In genomic region chr2:70509021-70509632, GRCm38 (mm10) we compare ENCODE assay signal across 8 mouse cellular contexts. TPM values are rescaled to one million over a fixed set of nuclear protein-coding genes. Genes with fewer than 3 reads are reported as not detected.
DNase-seq lines count a peak whose midpoint lies in the region; ATAC-seq and TF ChIP-seq lines count a peak whose summit lies in the region.

No protein-coding gene starts in this region.

- peaks cover 7% of the 10 kb centered on the region for H3K4me1 ChIP-seq in erythroblast, embryonic 14.5 days (ENCODE audit: control insufficient read depth)
- H3K4me1 ChIP-seq in embryonic facial prominence, embryonic 15.5 days, result peaks cover 5% of the 10 kb centered on the region
- H3K4me1 ChIP-seq in heart, embryonic 11.5 days (ENCODE audit: control insufficient read depth, insufficient read depth, low read length), result no peaks in the 10 kb centered on the region; the same call in 1 of the 2 replicates
- H3K4me1 ChIP-seq in kidney, embryonic 15.5 days, result peaks cover 32% of the 10 kb centered on the region
- 0 out of 2 replicates have a peak, but pooled peaks cover 4% of the 10 kb centered on the region for H3K4me1 ChIP-seq in midbrain, postnatal 0 days (ENCODE audit: insufficient read depth, low read length)

- peak; percentile 67 for TF ChIP-seq CTCF in midbrain, postnatal 0 days (IDR thresholded peaks at IDR 0.05)

- under 1% methylated on average over 56 of the region's 56 CpGs for WGBS in embryonic facial prominence, embryonic 15.5 days
- WGBS in heart, embryonic 11.5 days (ENCODE audit: insufficient replicate concordance), result under 1% methylated on average over 56 of the region's 56 CpGs
- under 1% methylated on average over 56 of the region's 56 CpGs for WGBS in kidney, embryonic 15.5 days
- WGBS in midbrain, postnatal 0 days, result 2% methylated on average over 55 of the region's 56 CpGs

- H3K9me3 ChIP-seq in erythroblast, embryonic 14.5 days (ENCODE audit: control insufficient read depth, low read length), result no peaks in the 10 kb centered on the region
- no peaks in the 10 kb centered on the region for H3K9me3 ChIP-seq in embryonic facial prominence, embryonic 15.5 days (replicated peaks)
- no peaks in the 10 kb centered on the region for H3K9me3 ChIP-seq in heart, embryonic 11.5 days (replicated peaks; ENCODE audit: control insufficient read depth, low read length)
- no peaks in the 10 kb centered on the region for H3K9me3 ChIP-seq in kidney, embryonic 15.5 days (replicated peaks)
- H3K9me3 ChIP-seq in midbrain, postnatal 0 days (ENCODE audit: low read length), result no peaks in the 10 kb centered on the region

- H3K36me3 ChIP-seq in erythroblast, embryonic 14.5 days (ENCODE audit: control insufficient read depth), result no peaks in the 10 kb centered on the region
- no peaks in the 10 kb centered on the region for H3K36me3 ChIP-seq in embryonic facial prominence, embryonic 15.5 days
- H3K36me3 ChIP-seq in heart, embryonic 11.5 days (ENCODE audit: control insufficient read depth, insufficient read depth, low read length), result no peaks in the 10 kb centered on the region
- H3K36me3 ChIP-seq in kidney, embryonic 15.5 days, result no peaks in the 10 kb centered on the region
- H3K36me3 ChIP-seq in midbrain, postnatal 0 days (ENCODE audit: insufficient read depth, low read length), result no peaks in the 10 kb centered on the region
- H3K36me3 ChIP-seq in splenic B cell, adult 2 months (ENCODE audit: control insufficient read depth, insufficient read depth, low read length, poor library complexity, severe bottlenecking), result no peaks in the 10 kb centered on the region

- H3K9ac ChIP-seq in embryonic facial prominence, embryonic 15.5 days, result peak overlapping the region; percentile 35; the same call in 1 of the 2 replicates
- peak overlapping the region; percentile 64 for H3K9ac ChIP-seq in heart, embryonic 11.5 days (ENCODE audit: low read depth, low read length)
- peak overlapping the region; percentile 49 for H3K9ac ChIP-seq in kidney, embryonic 15.5 days
- H3K9ac ChIP-seq in midbrain, postnatal 0 days (replicated peaks; ENCODE audit: low read length, poor library complexity, severe bottlenecking), result peak overlapping the region; percentile 58

- peaks cover 17% of the 10 kb centered on the region for H3K27me3 ChIP-seq in erythroblast, embryonic 14.5 days (ENCODE audit: control insufficient read depth)
- peaks cover 2% of the 10 kb centered on the region; the same call in 1 of the 2 replicates for H3K27me3 ChIP-seq in embryonic facial prominence, embryonic 15.5 days
- no peaks in the 10 kb centered on the region for H3K27me3 ChIP-seq in heart, embryonic 11.5 days (ENCODE audit: control insufficient read depth, insufficient read depth, low read length)
- H3K27me3 ChIP-seq in kidney, embryonic 15.5 days, result no peaks in the 10 kb centered on the region
- H3K27me3 ChIP-seq in midbrain, postnatal 0 days (ENCODE audit: insufficient read depth, low read length), result no peaks in the 10 kb centered on the region
- 0 out of 2 replicates have a peak, but pooled peaks cover 1% of the 10 kb centered on the region for H3K27me3 ChIP-seq in splenic B cell, adult 2 months (ENCODE audit: control insufficient read depth, insufficient read depth, low read length, poor library complexity, severe bottlenecking)

- DNase-seq in liver, result peak; percentile 73
- peak; percentile 80 for DNase-seq in midbrain, postnatal 0 days (ENCODE audit: low spot score)
- peak; percentile 39 for DNase-seq in splenic B cell, adult 2 months (ENCODE audit: low read depth, low spot score)

- H3K4me3 ChIP-seq in erythroblast, embryonic 14.5 days (replicated peaks), result peak overlapping the region; percentile 49
- peak overlapping the region; percentile 59 for H3K4me3 ChIP-seq in embryonic facial prominence, embryonic 15.5 days (replicated peaks)
- peak overlapping the region; percentile 58 for H3K4me3 ChIP-seq in heart, embryonic 11.5 days (ENCODE audit: low read depth, low read length)
- peak overlapping the region; percentile 62 for H3K4me3 ChIP-seq in kidney, embryonic 15.5 days (replicated peaks)
- peak overlapping the region; percentile 68 for H3K4me3 ChIP-seq in midbrain, postnatal 0 days (ENCODE audit: low read depth, low read length)

- peak overlapping the region; percentile 86 for H3K4me2 ChIP-seq in embryonic facial prominence, embryonic 15.5 days (replicated peaks)
- peak overlapping the region; percentile 88 for H3K4me2 ChIP-seq in heart, embryonic 11.5 days
- H3K4me2 ChIP-seq in kidney, embryonic 15.5 days, result peak overlapping the region; percentile 84
- peak overlapping the region; percentile 94 for H3K4me2 ChIP-seq in midbrain, postnatal 0 days (ENCODE audit: low read depth, low read length, poor library complexity, severe bottlenecking)

- H3K27ac ChIP-seq in embryonic facial prominence, embryonic 15.5 days (replicated peaks), result 0 out of 2 replicates have a peak overlapping the region, but pooled peaks have one; percentile 9
- H3K27ac ChIP-seq in heart, embryonic 11.5 days (ENCODE audit: low read depth, low read length), result peak overlapping the region; percentile 22; the same call in 1 of the 2 replicates
- peak overlapping the region; percentile 60 for H3K27ac ChIP-seq in kidney, embryonic 15.5 days
- 0 out of 2 replicates have a peak overlapping the region, but pooled peaks have one; percentile 38 for H3K27ac ChIP-seq in midbrain, postnatal 0 days (ENCODE audit: low read depth, low read length)

- no peak for ATAC-seq in erythroblast, adult 5-6 weeks (replicated peaks; ENCODE audit: low FRiP score, poor library complexity, severe bottlenecking)
- peak; percentile 95 for ATAC-seq in embryonic facial prominence, embryonic 15.5 days (ENCODE audit: insufficient number of reproducible peaks, low FRiP score, low TSS enrichment, low read depth)
- ATAC-seq in heart, embryonic 11.5 days (replicated peaks; ENCODE audit: insufficient number of reproducible peaks, low FRiP score, low TSS enrichment), result peak; percentile 91
- peak; percentile 97 for ATAC-seq in kidney, embryonic 15.5 days (replicated peaks; ENCODE audit: low FRiP score)
- peak; percentile 90 for ATAC-seq in midbrain, postnatal 0 days (ENCODE audit: low FRiP score)

RNA-seq across cellular contexts. Expression of gene Erich2, which starts 0.5 kb away (rescaled TPM):
- not detected in 2 replicates for polyA plus RNA-seq in erythroblast, embryonic 14.5 days (2012)
- total RNA-seq in erythroblast, adult 5-6 weeks (2015; ENCODE audit: low replicate concordance), result not detected in 2 replicates
- total RNA-seq in erythroblast, adult 5-6 weeks (2017; ENCODE audit: low replicate concordance), result 0.60 TPM in 1 of 2 replicates, not detected in the other
- polyA plus RNA-seq in embryonic facial prominence, embryonic 15.5 days (2015; fragmentation: Nextera tagmentation; extraction: Ambion mirVana), result 7.2 and 11.0 TPM in 2 replicates
- polyA plus RNA-seq in heart, embryonic 11.5 days (2014; fragmentation: Nextera tagmentation; extraction: Ambion mirVana), result 0.31 and 1.0 TPM in 2 replicates
- polyA plus RNA-seq in kidney, embryonic 15.5 days (2015; fragmentation: Nextera tagmentation; extraction: Ambion mirVana), result 1.9 and 2.3 TPM in 2 replicates
- total RNA-seq in midbrain, postnatal 0 days (2014; rRNA removed), result 0.52 and 0.66 TPM in 2 replicates
- 3.1 and 3.4 TPM in 2 replicates for polyA plus RNA-seq in midbrain, postnatal 0 days (2015; fragmentation: Nextera tagmentation; extraction: Ambion mirVana)

RNA-seq across cellular contexts. Expression of gene Sp5, which starts 34.4 kb away (rescaled TPM):
- not detected in 2 replicates for polyA plus RNA-seq in erythroblast, embryonic 14.5 days (2012)
- not detected in 2 replicates for total RNA-seq in erythroblast, adult 5-6 weeks (2015; ENCODE audit: low replicate concordance)
- total RNA-seq in erythroblast, adult 5-6 weeks (2017; ENCODE audit: low replicate concordance), result not detected in 2 replicates
- 7.4 and 9.6 TPM in 2 replicates for polyA plus RNA-seq in embryonic facial prominence, embryonic 15.5 days (2015; fragmentation: Nextera tagmentation; extraction: Ambion mirVana)
- 0.17 and 1.1 TPM in 2 replicates for polyA plus RNA-seq in heart, embryonic 11.5 days (2014; fragmentation: Nextera tagmentation; extraction: Ambion mirVana)
- 2.8 and 3.1 TPM in 2 replicates for polyA plus RNA-seq in kidney, embryonic 15.5 days (2015; fragmentation: Nextera tagmentation; extraction: Ambion mirVana)
- 24.0 and 26.3 TPM in 2 replicates for total RNA-seq in midbrain, postnatal 0 days (2014; rRNA removed)
- 21.7 and 22.8 TPM in 2 replicates for polyA plus RNA-seq in midbrain, postnatal 0 days (2015; fragmentation: Nextera tagmentation; extraction: Ambion mirVana)

RNA-seq across cellular contexts. Expression of gene Gad1, which starts 43.7 kb away (rescaled TPM):
- not detected in 2 replicates for polyA plus RNA-seq in erythroblast, embryonic 14.5 days (2012)
- total RNA-seq in erythroblast, adult 5-6 weeks (2015; ENCODE audit: low replicate concordance), result not detected in 2 replicates
- total RNA-seq in erythroblast, adult 5-6 weeks (2017; ENCODE audit: low replicate concordance), result not detected in 2 replicates
- 0.71 and 0.81 TPM in 2 replicates for polyA plus RNA-seq in embryonic facial prominence, embryonic 15.5 days (2015; fragmentation: Nextera tagmentation; extraction: Ambion mirVana)
- polyA plus RNA-seq in heart, embryonic 11.5 days (2014; fragmentation: Nextera tagmentation; extraction: Ambion mirVana), result 0.57 and 0.99 TPM in 2 replicates
- polyA plus RNA-seq in kidney, embryonic 15.5 days (2015; fragmentation: Nextera tagmentation; extraction: Ambion mirVana), result 0.23 and 0.36 TPM in 2 replicates
- 154 and 181 TPM in 2 replicates for total RNA-seq in midbrain, postnatal 0 days (2014; rRNA removed)
- polyA plus RNA-seq in midbrain, postnatal 0 days (2015; fragmentation: Nextera tagmentation; extraction: Ambion mirVana), result 160 and 176 TPM in 2 replicates

Comparison
In these comparisons a context has a peak if more than half of its experiments do, and no peak if none do; other contexts are left out.
1. H3K27ac ChIP-seq: peak in every context shown above with its lines; median percentile 60 in kidney, embryonic 15.5 days; 38 in midbrain, postnatal 0 days; 22 in heart, embryonic 11.5 days; 9 in embryonic facial prominence, embryonic 15.5 days.
2. RNA of gene Gad1, which starts 43.7 kb away (polyA plus RNA-seq): 160 to 176 TPM in midbrain, postnatal 0 days; 0.71 to 0.81 TPM in embryonic facial prominence, embryonic 15.5 days, 0.57 to 0.99 TPM in heart, embryonic 11.5 days, 0.23 to 0.36 TPM in kidney, embryonic 15.5 days and not detected in erythroblast, embryonic 14.5 days; every median in the first group is over 10 times any median in the second.
3. Peak in every context shown above with its lines, with median percentiles within 50 percentile points of each other: H3K4me3 ChIP-seq, H3K4me2 ChIP-seq, H3K9ac ChIP-seq and DNase-seq.